Mouse (Mus musculus): ENCODE results near the gene Trim41.

Gene Trim41

DNA sequence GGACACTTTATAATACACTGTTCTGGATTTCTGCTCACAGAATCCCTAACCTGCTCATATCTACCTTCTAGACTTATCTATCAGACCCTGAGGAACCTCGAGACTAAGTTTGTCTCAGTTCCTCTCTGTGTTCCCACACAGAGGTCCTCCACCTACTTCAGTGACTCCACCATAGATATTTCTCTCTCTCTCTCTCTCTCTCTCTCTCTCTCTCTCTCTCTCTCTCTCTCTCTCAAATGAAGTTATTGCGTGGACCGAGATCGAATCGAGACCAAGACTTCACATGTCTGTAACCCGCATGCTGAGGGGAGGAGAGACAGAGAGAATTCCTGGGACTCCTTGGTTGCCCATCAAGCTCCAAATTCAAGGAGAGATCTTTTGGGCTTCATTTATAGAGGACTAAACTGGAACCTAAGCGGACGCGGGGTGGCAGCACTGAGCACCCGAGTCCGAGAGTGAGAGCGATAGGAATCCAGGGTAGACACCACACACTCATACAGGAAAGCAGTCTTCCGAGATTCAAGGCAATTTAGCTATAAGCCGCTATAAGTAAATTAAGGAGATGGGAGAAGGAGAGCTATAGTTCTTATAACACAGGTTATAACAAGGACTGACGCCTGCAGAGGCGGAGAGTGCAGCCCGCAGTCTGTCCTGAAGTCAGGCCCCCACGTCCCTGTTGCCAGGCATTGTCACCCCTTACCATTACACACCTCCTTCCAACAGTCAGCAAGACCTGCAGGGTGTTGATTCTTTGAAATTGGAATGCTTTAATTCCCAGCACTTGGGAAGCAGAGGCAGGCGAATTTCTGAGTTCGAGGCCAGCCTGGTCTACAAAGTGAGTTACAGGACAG, 27.0 kb downstream of the Trim41 start:
- peak; percentile 83 to 89 for DNase-seq (ENCODE audit: low spot score in 2 of 2)

GRCm38 (mm10) chr11:48789215-48789614, 27.9 kb downstream of the Trim41 start:
- no peak for DNase-seq (ENCODE audit: low spot score in 2 of 2)

DNA sequence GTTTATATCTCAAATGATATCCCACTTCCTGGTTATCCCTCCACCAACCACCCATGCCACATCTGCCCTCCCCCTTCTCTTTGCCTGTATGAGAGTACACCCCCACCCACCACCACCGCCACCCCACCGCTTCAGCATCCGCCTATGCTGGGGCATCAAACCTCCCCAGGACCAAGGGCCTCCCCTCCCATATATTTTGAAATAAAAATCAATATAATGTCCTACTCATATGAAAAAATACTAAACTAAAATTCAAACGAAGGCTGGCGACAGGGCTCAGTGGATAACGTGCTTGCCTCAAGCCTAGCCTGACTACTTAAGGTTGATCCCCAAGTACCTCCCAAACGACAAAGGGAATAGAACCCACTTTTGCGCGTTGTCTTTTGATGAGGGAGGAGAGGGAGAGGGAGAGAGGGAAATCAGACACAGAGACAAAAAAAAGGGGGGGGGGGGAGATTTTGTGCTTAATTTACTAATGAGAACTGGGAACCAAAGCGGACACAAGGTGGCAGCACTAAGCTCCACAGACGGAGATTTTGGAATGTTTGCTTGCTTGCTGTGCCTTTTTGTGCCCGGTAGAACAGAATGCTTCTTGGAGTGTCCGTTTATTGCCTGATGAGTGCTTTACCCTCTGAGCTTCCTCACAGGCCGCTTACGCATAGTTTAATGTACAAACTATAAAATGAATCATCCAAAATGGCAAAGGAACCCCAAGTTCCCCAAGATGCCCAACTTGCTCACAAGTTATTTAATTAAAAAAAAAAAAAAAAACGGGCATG, 28.7 kb downstream of the Trim41 start:
- DNase-seq (ENCODE audit: low spot score in 2 of 2): peak; percentile 60 to 81

DNA sequence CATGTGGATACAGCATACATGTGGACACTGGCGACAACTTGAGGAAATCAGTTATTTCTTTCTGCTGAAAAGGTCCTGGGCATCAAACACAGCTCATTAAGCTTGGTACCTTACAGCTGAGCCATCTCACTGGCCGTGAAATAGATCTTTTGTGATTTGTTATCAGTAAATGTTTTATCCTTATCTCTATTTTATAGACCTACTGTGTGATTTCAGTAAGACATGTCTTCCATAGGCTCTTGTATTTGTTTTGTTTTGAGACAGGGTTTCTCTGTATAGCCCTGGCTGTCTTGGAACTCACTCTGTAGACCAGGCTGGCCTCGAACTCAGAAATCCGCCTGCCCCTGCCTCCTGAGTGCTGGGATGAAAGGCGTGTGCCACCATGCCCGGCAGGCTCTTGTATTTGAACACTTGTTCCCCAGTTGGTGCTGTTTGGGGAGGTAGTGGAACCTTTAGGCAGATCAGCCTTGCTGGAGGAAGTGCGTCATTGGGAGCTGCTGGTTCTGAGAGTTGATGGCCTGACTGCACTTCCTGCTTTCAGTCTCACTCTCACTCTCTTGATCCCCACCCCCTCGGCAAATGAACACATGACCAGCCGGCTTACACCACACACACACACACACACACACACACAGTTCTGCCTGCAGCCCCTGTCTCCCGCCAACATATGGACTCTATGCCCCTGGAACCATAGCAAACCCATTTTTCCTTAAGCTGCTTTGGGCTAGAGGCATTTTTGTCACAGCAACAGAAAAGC, 29.5 kb downstream of the Trim41 start:
- DNase-seq (ENCODE audit: low spot score in 2 of 2): no peak

DNA sequence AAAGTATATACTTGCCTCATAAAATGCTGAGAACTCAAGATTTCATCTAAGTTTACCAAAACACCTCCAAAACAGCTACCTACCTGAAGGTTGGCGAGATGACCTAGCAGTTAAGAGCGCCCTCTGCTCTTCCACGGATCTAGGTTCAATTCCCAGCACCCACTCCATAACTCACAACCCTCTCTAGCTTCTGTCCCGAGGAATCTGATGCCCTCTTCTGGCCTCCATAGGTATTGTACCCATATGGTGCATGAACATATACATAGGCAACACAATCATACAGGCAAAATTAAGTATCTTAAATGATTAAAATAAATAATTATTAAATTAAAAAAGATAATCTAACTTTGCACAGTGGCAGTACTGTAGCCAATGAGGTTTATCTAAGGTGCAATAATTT, 34.9 kb downstream of the Trim41 start:
- no peak for DNase-seq (ENCODE audit: low spot score in 2 of 2)

GRCm38 (mm10) chr11:48779450-48779849, 37.7 kb downstream of the Trim41 start:
- DNase-seq (ENCODE audit: low spot score in 2 of 2): no peak

DNA sequence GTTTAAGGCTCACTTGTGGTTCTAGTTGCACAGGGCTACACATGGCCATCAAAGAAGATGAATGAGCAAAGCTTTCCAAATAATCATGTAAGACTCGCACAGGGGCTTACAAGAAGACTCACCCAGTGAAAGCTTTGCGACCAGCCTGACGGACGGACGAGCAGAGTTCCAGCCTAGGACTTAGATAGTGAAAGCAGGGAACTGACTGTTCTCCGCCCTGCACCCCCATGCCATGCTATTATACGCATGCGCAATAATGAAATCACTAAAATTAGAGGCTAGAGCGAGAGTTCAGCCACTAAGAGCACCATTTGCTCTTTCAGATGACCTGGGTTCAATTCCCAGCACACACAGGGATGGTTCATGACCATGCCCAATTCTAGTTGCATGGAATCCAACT, 39.9 kb downstream of the Trim41 start:
- no peak for DNase-seq (ENCODE audit: low spot score in 2 of 2)

DNA sequence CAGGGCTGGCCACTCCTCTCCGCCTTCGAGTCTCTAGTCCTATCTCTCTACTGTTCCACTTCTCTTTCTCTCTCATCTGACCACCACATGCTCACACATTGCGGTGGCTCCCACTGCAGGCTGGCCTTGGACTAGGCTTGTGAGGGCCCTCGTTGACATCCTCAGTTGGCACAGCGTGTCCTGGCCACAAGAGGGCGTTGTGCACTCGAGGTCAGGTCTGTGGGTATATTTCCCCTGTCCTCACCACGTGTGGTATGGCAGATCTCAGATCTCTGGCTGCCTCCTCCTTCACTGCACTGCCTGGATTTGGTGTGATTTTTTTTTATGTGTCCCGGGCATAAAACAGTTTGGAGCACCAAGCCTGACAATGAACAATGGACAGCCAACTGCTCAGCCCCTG, 40.5 kb downstream of the Trim41 start:
- DNase-seq (ENCODE audit: low spot score in 2 of 2): no peak

- peak; percentile 43 to 74 for DNase-seq (ENCODE audit: low spot score in 2 of 2)
Measured at GRCm38 (mm10) chr11:48775483-48775882, 41.7 kb downstream of the Trim41 start.

- peak; percentile 55 to 76 for DNase-seq (ENCODE audit: low spot score in 2 of 2)
Measured at GRCm38 (mm10) chr11:48774443-48775298, 42.5 kb downstream of the Trim41 start.

GRCm38 (mm10) chr11:48771691-48772090, 45.5 kb downstream of the Trim41 start:
- DNase-seq (ENCODE audit: low spot score in 2 of 2): no peak

GRCm38 (mm10) chr11:48767195-48767876, 49.8 kb downstream of the Trim41 start:
- no peak for DNase-seq (ENCODE audit: low spot score in 2 of 2)

GRCm38 (mm10) chr11:48764119-48764518, 53.0 kb downstream of the Trim41 start:
- peak in 1 of 2 experiments; percentile 27 for DNase-seq (ENCODE audit: low spot score in 2 of 2)

- no peak for DNase-seq (ENCODE audit: low spot score in 2 of 2)
Measured at GRCm38 (mm10) chr11:48759021-48759420, 58.1 kb downstream of the Trim41 start.

Measured in frontal cortex, postnatal 36 days (tissue).